Mouse (Mus musculus) A20 (cell line): ENCODE results near the gene Kif26b.

Experiments
- DNase-seq: peaks from one replicate; pipeline ENCODE4 v3.0.0-alpha.2; 2011; ENCODE audit warnings: low read depth, low spot score

Kif26b gene

GRCm38 (mm10) chr1:178840311-178840710, 311.4 kb downstream of the Kif26b start:
- DNase-seq: no peak

GRCm38 (mm10) chr1:178844839-178845238, 315.9 kb downstream of the Kif26b start:
- no peak for DNase-seq

- no peak for DNase-seq
Measured at GRCm38 (mm10) chr1:178847569-178847968, 318.6 kb downstream of the Kif26b start.

- DNase-seq: no peak
Measured at GRCm38 (mm10) chr1:178848380-178849106, 319.6 kb downstream of the Kif26b start.

GRCm38 (mm10) chr1:178850569-178850968, 321.6 kb downstream of the Kif26b start:
- no peak for DNase-seq

GRCm38 (mm10) chr1:178854936-178855335, 326.0 kb downstream of the Kif26b start:
- DNase-seq: no peak

GRCm38 (mm10) chr1:178855974-178856373, 327.0 kb downstream of the Kif26b start:
- DNase-seq: no peak

GRCm38 (mm10) chr1:178860671-178861391, 331.9 kb downstream of the Kif26b start:
- DNase-seq: no peak

GRCm38 (mm10) chr1:178861392-178861762, 332.5 kb downstream of the Kif26b start:
- DNase-seq: no peak

- DNase-seq: no peak
Measured at GRCm38 (mm10) chr1:178863756-178864155, 334.8 kb downstream of the Kif26b start.

GRCm38 (mm10) chr1:178864297-178864696, 335.4 kb downstream of the Kif26b start:
- DNase-seq: no peak

- DNase-seq: no peak
Measured at GRCm38 (mm10) chr1:178866757-178867156, 337.8 kb downstream of the Kif26b start.

GRCm38 (mm10) chr1:178871055-178871454, 342.1 kb downstream of the Kif26b start:
- no peak for DNase-seq

- no peak for DNase-seq
Measured at GRCm38 (mm10) chr1:178876926-178877325, 348.0 kb downstream of the Kif26b start.

GRCm38 (mm10) chr1:178878676-178879075, 349.8 kb downstream of the Kif26b start:
- DNase-seq: no peak

GRCm38 (mm10) chr1:178880905-178881304, 352.0 kb downstream of the Kif26b start:
- DNase-seq: no peak

GRCm38 (mm10) chr1:178886671-178887070, 357.7 kb downstream of the Kif26b start:
- no peak for DNase-seq

GRCm38 (mm10) chr1:178892376-178892775, 363.5 kb downstream of the Kif26b start:
- DNase-seq: no peak

GRCm38 (mm10) chr1:178893229-178894080, 364.5 kb downstream of the Kif26b start:
- DNase-seq: no peak

- DNase-seq: no peak
Measured at GRCm38 (mm10) chr1:178894081-178894401, 365.1 kb downstream of the Kif26b start.

- DNase-seq: no peak
Measured at GRCm38 (mm10) chr1:178895674-178896073, 366.7 kb downstream of the Kif26b start.

GRCm38 (mm10) chr1:178910951-178911350, 382.0 kb downstream of the Kif26b start:
- no peak for DNase-seq
